Mouse (Mus musculus): ENCODE measurements around the gene Enc1. TPM values are rescaled to one million over a fixed set of nuclear protein-coding genes. Genes with fewer than 3 reads are reported as not detected.

Enc1 gene
- polyA plus RNA-seq, 1 experiment from 2014 or later = 103 TPM

DNA sequence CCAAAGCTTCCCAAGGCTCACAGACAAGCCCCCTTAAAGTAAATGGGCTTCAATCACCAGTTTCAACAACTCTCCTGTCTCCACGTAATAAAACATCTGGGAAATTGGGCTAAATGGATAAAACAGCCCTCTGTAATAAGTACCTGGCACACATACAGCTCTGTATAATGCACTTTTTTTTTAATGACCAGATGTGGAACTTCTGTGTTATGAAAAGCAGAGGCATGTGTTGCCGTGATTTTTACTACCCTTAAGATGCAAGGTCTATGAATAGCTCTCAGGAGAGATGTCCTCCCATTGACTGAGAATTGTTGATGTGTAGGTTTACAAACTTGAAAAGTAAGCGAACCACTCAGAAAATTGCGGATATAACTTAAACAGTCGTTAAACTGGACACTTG is 24.7 kb upstream of the Enc1 start:
- Histone ChIP-seq H3K36me3 (ENCODE audit: control insufficient read depth, insufficient read depth, low read length) (no peaks in the 10 kb centered on the region), H3K4me1 (ENCODE audit: control insufficient read depth, insufficient read depth, low read length) (peaks cover 6% of the 10 kb centered on the region), H3K27me3 (ENCODE audit: control insufficient read depth, insufficient read depth, low read depth, low read length) (no peaks in the 10 kb centered on the region), H3K4me2 (ENCODE audit: low read length) (no peak overlapping the region), H3K9ac (ENCODE audit: low read depth, low read length) (no peak overlapping the region), H3K9me3 (replicated peaks; ENCODE audit: control insufficient read depth, low read length, poor library complexity, severe bottlenecking) (no peaks in the 10 kb centered on the region), H3K27ac (ENCODE audit: low read length) (no peak overlapping the region), H3K4me3 (ENCODE audit: low read depth, low read length) (no peak overlapping the region)
- ATAC-seq = no peak
- 83% methylated on average over 5 of the region's 5 CpGs for WGBS

DNA sequence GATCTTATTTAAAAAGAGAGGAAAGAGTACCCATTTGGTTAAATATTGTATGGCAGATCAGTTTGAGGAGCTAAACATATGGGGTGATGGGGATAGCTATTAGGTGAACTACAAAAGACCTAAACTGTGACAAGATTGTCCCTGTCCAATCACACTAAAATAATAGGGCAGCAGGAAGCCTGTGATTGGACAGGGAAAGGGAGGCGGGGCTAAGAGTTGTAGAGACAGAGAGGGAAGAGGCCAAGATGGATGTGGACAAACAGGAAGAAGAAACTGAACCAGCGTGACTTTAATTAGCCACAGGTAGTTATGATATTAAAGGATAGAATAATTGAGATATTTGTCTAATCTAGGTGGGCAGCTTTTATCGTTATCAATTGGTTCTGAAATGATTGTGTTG is 20.9 kb upstream of the Enc1 start:
- Histone ChIP-seq H3K27me3 (ENCODE audit: control insufficient read depth, insufficient read depth, low read depth, low read length) (no peaks in the 10 kb centered on the region), H3K27ac (ENCODE audit: low read length) (no peak overlapping the region), H3K36me3 (ENCODE audit: control insufficient read depth, insufficient read depth, low read length) (no peaks in the 10 kb centered on the region), H3K4me2 (ENCODE audit: low read length) (no peak overlapping the region), H3K4me3 (ENCODE audit: low read depth, low read length) (no peak overlapping the region), H3K9ac (ENCODE audit: low read depth, low read length) (no peak overlapping the region), H3K4me1 (ENCODE audit: control insufficient read depth, insufficient read depth, low read length) (peaks cover 6% of the 10 kb centered on the region), H3K9me3 (replicated peaks; ENCODE audit: control insufficient read depth, low read length, poor library complexity, severe bottlenecking) (no peaks in the 10 kb centered on the region)
- 89% methylated on average over 3 of the region's 3 CpGs for WGBS
- no peak for ATAC-seq

DNA sequence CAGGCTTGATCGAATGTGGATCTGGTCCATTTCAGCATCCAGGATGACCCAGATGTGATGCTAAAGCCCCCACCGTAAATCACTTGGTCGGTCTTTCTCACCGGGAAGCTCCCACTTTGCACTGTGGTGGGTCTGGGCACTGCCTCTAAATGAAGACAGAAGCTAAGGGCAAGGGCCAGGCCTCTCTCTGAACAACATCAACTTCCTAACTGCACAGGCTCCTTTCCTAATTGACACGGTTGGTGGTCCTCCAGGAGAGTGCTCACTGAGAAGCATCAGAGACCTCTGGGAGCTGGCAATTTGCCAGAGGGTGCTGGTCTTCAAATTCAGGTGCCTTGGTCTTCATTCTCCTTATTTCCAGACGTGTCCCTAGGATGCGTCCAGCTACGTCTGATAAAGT is 17.0 kb upstream of the Enc1 start:
- no peak overlapping the region for H3K4me2 ChIP-seq (ENCODE audit: low read length)
- H3K9me3 ChIP-seq (replicated peaks; ENCODE audit: control insufficient read depth, low read length, poor library complexity, severe bottlenecking) = no peaks in the 10 kb centered on the region
- no peak overlapping the region for H3K4me3 ChIP-seq (ENCODE audit: low read depth, low read length)
- H3K27ac ChIP-seq (ENCODE audit: low read length) = no peak overlapping the region
- H3K36me3 ChIP-seq (ENCODE audit: control insufficient read depth, insufficient read depth, low read length) = no peaks in the 10 kb centered on the region
- H3K27me3 ChIP-seq (ENCODE audit: control insufficient read depth, insufficient read depth, low read depth, low read length) = no peaks in the 10 kb centered on the region
- ATAC-seq = no peak
- no peak overlapping the region for H3K9ac ChIP-seq (ENCODE audit: low read depth, low read length)
- WGBS = 90% methylated on average over 8 of the region's 8 CpGs
- H3K4me1 ChIP-seq (ENCODE audit: control insufficient read depth, insufficient read depth, low read length) = no peaks in the 10 kb centered on the region

DNA sequence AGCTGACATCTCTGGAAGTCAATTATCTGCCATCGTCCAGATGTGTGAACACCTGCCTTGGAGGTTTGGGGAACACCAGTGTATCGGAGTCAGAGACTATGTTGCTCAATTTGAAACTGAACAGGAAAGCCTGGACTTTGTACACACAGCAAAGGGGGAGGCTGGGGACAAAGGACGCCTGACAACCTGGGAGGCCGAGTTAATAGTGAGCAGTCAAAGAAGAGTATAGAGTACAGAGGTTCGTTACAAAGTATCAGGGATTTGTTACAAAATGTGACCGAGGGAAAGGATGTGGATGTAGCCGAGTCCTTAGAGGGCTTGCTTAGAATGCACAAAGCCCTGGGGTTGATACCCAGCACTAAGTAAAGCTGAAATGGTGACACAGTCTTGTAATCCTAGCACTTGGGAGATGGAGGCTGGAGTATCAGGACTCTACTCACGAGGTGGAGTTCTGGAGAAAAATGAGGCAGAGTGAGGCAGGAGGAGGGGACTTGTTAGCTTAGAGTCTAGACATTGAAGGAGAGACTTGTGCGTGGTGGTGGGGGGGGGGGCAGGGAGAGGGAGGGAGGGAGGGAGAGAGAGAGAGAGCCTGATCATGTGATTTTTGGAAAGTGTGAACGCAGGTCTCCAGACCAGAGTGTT is 16.4 kb upstream of the Enc1 start:
- Histone ChIP-seq H3K27me3 (ENCODE audit: control insufficient read depth, insufficient read depth, low read depth, low read length) (no peaks in the 10 kb centered on the region), H3K4me1 (ENCODE audit: control insufficient read depth, insufficient read depth, low read length) (no peaks in the 10 kb centered on the region), H3K4me2 (ENCODE audit: low read length) (no peak overlapping the region), H3K9me3 (replicated peaks; ENCODE audit: control insufficient read depth, low read length, poor library complexity, severe bottlenecking) (no peaks in the 10 kb centered on the region), H3K9ac (ENCODE audit: low read depth, low read length) (no peak overlapping the region), H3K36me3 (ENCODE audit: control insufficient read depth, insufficient read depth, low read length) (no peaks in the 10 kb centered on the region), H3K27ac (ENCODE audit: low read length) (no peak overlapping the region), H3K4me3 (ENCODE audit: low read depth, low read length) (no peak overlapping the region)
- ATAC-seq = no peak
- 78% methylated on average over 10 of the region's 10 CpGs for WGBS

DNA sequence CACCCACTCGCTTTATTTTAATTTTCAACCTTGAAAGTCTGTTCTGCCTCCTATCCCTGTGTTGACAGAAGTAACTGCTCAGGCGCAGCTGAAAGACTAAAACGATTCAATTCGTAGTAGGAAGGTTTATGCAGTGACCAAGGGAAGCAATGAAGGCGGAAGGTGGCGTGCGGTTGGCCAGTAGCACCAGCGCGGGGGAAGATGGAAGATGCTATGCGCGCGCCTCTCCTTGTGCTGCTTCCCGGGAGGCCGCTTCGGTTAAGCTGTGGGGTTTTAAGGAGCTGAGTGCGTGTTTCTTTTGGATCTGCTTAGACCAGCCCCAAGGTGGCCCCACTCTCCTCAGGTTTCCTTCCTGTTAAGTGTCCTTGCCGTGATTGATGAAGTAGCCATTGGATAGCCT is 15.8 kb upstream of the Enc1 start:
- H3K4me3 ChIP-seq (ENCODE audit: low read depth, low read length) = no peak overlapping the region
- H3K27me3 ChIP-seq (ENCODE audit: control insufficient read depth, insufficient read depth, low read depth, low read length) = no peaks in the 10 kb centered on the region
- H3K27ac ChIP-seq (ENCODE audit: low read length) = no peak overlapping the region
- H3K4me1 ChIP-seq (ENCODE audit: control insufficient read depth, insufficient read depth, low read length) = no peaks in the 10 kb centered on the region
- WGBS = 78% methylated on average over 17 of the region's 17 CpGs
- no peaks in the 10 kb centered on the region for H3K9me3 ChIP-seq (replicated peaks; ENCODE audit: control insufficient read depth, low read length, poor library complexity, severe bottlenecking)
- no peak for ATAC-seq
- no peak overlapping the region for H3K4me2 ChIP-seq (ENCODE audit: low read length)
- no peak overlapping the region for H3K9ac ChIP-seq (ENCODE audit: low read depth, low read length)
- no peaks in the 10 kb centered on the region for H3K36me3 ChIP-seq (ENCODE audit: control insufficient read depth, insufficient read depth, low read length)

DNA sequence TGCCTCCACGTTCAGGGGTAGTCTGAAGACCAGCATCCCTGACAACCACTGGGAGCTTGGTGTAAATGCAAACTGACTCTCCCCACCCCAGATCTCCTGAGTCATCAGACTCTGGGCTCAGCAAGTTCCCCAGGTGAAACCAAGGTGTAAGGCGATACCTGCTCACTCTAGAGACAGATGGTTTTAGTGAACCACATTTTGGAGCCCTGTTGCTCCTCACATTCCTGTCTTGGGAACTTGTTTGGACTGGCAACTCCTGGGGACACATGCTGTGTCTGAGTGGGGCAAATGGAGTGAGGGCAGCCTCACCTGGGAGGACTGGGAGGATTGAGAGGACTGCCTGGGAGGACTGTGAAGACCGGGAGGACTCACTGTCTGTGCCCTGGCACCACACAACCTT is 13.1 kb upstream of the Enc1 start:
- 90% methylated on average over 3 of the region's 3 CpGs for WGBS
- Histone ChIP-seq H3K4me2 (ENCODE audit: low read length) (no peak overlapping the region), H3K9me3 (replicated peaks; ENCODE audit: control insufficient read depth, low read length, poor library complexity, severe bottlenecking) (no peaks in the 10 kb centered on the region), H3K27ac (ENCODE audit: low read length) (no peak overlapping the region), H3K36me3 (ENCODE audit: control insufficient read depth, insufficient read depth, low read length) (no peaks in the 10 kb centered on the region), H3K4me1 (ENCODE audit: control insufficient read depth, insufficient read depth, low read length) (no peaks in the 10 kb centered on the region), H3K4me3 (ENCODE audit: low read depth, low read length) (no peak overlapping the region), H3K9ac (ENCODE audit: low read depth, low read length) (no peak overlapping the region), H3K27me3 (ENCODE audit: control insufficient read depth, insufficient read depth, low read depth, low read length) (no peaks in the 10 kb centered on the region)
- no peak for ATAC-seq

DNA sequence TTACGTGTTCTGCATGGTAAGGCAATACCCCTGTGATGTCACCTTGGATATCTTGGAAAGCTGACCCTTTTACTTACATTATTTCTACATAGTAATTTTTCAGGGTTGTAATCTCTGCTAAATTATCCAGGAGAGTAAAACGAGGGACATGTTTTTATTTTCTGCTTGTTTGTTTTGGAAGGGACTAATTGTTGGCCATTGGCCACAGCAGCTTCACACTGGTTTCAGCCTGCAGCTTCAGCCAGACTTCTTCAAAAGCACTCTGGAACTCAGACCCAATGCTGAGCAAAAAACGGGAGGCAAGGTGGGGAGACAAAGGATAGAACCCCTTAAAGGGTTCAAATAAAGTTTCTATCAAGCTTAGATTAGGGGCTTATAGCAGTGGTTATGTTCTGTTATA is 10.8 kb upstream of the Enc1 start:
- Histone ChIP-seq H3K36me3 (ENCODE audit: control insufficient read depth, insufficient read depth, low read length) (no peaks in the 10 kb centered on the region), H3K4me3 (ENCODE audit: low read depth, low read length) (no peak overlapping the region), H3K9ac (ENCODE audit: low read depth, low read length) (no peak overlapping the region), H3K27ac (ENCODE audit: low read length) (no peak overlapping the region), H3K4me2 (ENCODE audit: low read length) (no peak overlapping the region), H3K9me3 (replicated peaks; ENCODE audit: control insufficient read depth, low read length, poor library complexity, severe bottlenecking) (no peaks in the 10 kb centered on the region), H3K4me1 (ENCODE audit: control insufficient read depth, insufficient read depth, low read length) (no peaks in the 10 kb centered on the region), H3K27me3 (ENCODE audit: control insufficient read depth, insufficient read depth, low read depth, low read length) (no peaks in the 10 kb centered on the region)
- 77% methylated on average over 3 of the region's 3 CpGs for WGBS
- no peak for ATAC-seq

DNA sequence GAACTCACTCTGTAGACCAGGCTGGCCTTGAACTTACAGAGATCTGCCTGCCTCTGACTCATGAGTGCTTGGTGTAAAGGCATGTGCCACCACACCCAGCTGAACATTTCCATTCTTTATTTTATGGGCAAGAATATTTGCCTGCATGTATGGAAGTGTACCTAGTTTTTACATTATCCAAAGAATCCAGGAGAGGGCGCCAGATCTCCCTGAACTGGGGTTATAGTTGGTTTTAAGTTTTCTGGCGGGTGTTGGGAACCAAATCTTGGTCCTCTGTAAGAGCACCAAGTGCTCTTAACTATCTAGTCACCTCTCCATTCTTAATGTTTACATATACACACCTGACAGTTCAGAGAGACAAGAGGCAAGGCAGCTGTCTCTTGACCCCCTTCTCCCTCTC is 7.8 kb upstream of the Enc1 start:
- H3K27me3 ChIP-seq (ENCODE audit: control insufficient read depth, insufficient read depth, low read depth, low read length) = no peaks in the 10 kb centered on the region
- H3K9ac ChIP-seq (ENCODE audit: low read depth, low read length) = no peak overlapping the region
- peaks cover 6% of the 10 kb centered on the region for H3K4me1 ChIP-seq (ENCODE audit: control insufficient read depth, insufficient read depth, low read length)
- H3K4me2 ChIP-seq (ENCODE audit: low read length) = no peak overlapping the region
- ATAC-seq = no peak
- no peak overlapping the region for H3K27ac ChIP-seq (ENCODE audit: low read length)
- no peaks in the 10 kb centered on the region for H3K9me3 ChIP-seq (replicated peaks; ENCODE audit: control insufficient read depth, low read length, poor library complexity, severe bottlenecking)
- H3K36me3 ChIP-seq (ENCODE audit: control insufficient read depth, insufficient read depth, low read length) = no peaks in the 10 kb centered on the region
- 74% methylated on average over 2 of the region's 2 CpGs for WGBS
- no peak overlapping the region for H3K4me3 ChIP-seq (ENCODE audit: low read depth, low read length)

DNA sequence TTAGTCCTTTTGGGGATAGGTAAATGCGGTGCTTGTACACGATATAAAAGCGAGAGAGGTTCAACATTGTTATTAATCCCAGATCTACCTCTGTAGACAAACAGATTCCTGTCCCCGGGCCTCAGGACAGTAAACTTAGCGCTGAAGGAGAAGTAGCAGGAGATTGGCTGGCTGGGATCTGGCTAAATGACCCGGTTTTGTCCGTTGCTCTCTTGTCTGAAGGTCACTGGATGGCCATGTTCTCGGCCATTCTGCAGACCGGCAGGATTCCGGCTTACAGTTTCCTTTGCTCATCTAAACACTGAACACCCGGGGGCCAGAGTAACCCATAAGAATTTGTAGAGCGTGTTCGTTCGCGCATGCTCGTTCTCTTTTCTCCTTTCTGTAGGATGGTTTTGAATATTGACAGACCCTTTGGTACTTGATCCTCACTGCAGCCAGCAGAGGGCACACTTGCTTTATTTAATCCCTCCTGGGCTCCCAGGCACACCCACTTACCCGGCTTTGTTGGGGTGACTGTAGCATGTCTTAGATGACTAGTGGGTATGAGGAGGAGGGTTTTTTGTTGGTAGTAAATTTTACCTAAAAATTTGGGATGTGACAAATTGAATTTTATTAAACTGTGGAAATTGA is 6.0 kb upstream of the Enc1 start:
- no peaks in the 10 kb centered on the region for H3K36me3 ChIP-seq (ENCODE audit: control insufficient read depth, insufficient read depth, low read length)
- H3K4me3 ChIP-seq (ENCODE audit: low read depth, low read length) = peak overlapping the region; percentile 37
- H3K9me3 ChIP-seq (replicated peaks; ENCODE audit: control insufficient read depth, low read length, poor library complexity, severe bottlenecking) = no peaks in the 10 kb centered on the region
- no peak overlapping the region for H3K27ac ChIP-seq (ENCODE audit: low read length)
- peak overlapping the region; percentile 58 for H3K9ac ChIP-seq (ENCODE audit: low read depth, low read length)
- H3K4me1 ChIP-seq (ENCODE audit: control insufficient read depth, insufficient read depth, low read length) = peaks cover 14% of the 10 kb centered on the region
- peak overlapping the region; percentile 63 for H3K4me2 ChIP-seq (ENCODE audit: low read length)
- H3K27me3 ChIP-seq (ENCODE audit: control insufficient read depth, insufficient read depth, low read depth, low read length) = no peaks in the 10 kb centered on the region
- peak; percentile 80 for ATAC-seq
- WGBS = 17% methylated on average over 17 of the region's 17 CpGs

All from midbrain, embryonic 16.5 days (tissue).